Mouse (Mus musculus): Measurements from ENCODE around the gene Pinlyp.

The Pinlyp gene

GRCm38 (mm10) chr7:24546068-24546614 is at the start of gene Pinlyp, which contains the start of gene Xrcc1:
Gene Pinlyp (minus strand): TSS chr7:24546118.
Gene Xrcc1 (plus strand): TSS chr7:24546289.
- peak; percentile 92 for DNase-seq

- DNase-seq = no peak
These were observed 49.5 kb upstream of the Pinlyp start for GRCm38 (mm10) chr7:24595464-24595863.

- peak; percentile 91 for DNase-seq
These were observed 48.4 kb upstream of the Pinlyp start for GRCm38 (mm10) chr7:24594309-24594803.

- DNase-seq = peak; percentile 99
These were observed 47.8 kb upstream of the Pinlyp start for GRCm38 (mm10) chr7:24593621-24594308.

- DNase-seq = no peak
These were observed 46.9 kb upstream of the Pinlyp start for GRCm38 (mm10) chr7:24592781-24593180.

- DNase-seq = no peak
These were observed 46.2 kb upstream of the Pinlyp start for GRCm38 (mm10) chr7:24592163-24592562.

GRCm38 (mm10) chr7:24591735-24592134 is 45.8 kb upstream of the Pinlyp start:
- DNase-seq = no peak

GRCm38 (mm10) chr7:24588336-24588735 is 42.4 kb upstream of the Pinlyp start:
- DNase-seq = peak; percentile 96

GRCm38 (mm10) chr7:24587330-24588105 is 41.6 kb upstream of the Pinlyp start, which contains the start of the genes Ethe1 and Zfp575:
Gene Ethe1 (plus strand): TSS chr7:24587543.
Gene Zfp575 (minus strand): TSS chr7:24587641.
- peak; percentile 97 for DNase-seq

GRCm38 (mm10) chr7:24586828-24587227 is 40.9 kb upstream of the Pinlyp start:
- no peak for DNase-seq

GRCm38 (mm10) chr7:24585995-24586394 is 40.1 kb upstream of the Pinlyp start:
- no peak for DNase-seq

- DNase-seq = no peak
These were observed 39.0 kb upstream of the Pinlyp start for GRCm38 (mm10) chr7:24584876-24585275.

GRCm38 (mm10) chr7:24577811-24578210 is 31.9 kb upstream of the Pinlyp start:
- no peak for DNase-seq

GRCm38 (mm10) chr7:24574224-24574796 is 28.4 kb upstream of the Pinlyp start:
- DNase-seq = peak; percentile 92

- DNase-seq = no peak
These were observed 26.5 kb upstream of the Pinlyp start for GRCm38 (mm10) chr7:24572455-24572854.

- no peak for DNase-seq
These were observed 25.2 kb upstream of the Pinlyp start for GRCm38 (mm10) chr7:24571071-24571470.

GRCm38 (mm10) chr7:24568512-24568911 is 22.6 kb upstream of the Pinlyp start:
- DNase-seq = no peak

- DNase-seq = no peak
These were observed 20.3 kb upstream of the Pinlyp start for GRCm38 (mm10) chr7:24566206-24566605.

GRCm38 (mm10) chr7:24565627-24566026 is 19.7 kb upstream of the Pinlyp start:
- no peak for DNase-seq

- DNase-seq = peak; percentile 92
These were observed 18.8 kb upstream of the Pinlyp start for GRCm38 (mm10) chr7:24564607-24565265.

- DNase-seq = no peak
These were observed 17.9 kb upstream of the Pinlyp start for GRCm38 (mm10) chr7:24563837-24564206.

- DNase-seq = no peak
These were observed 17.4 kb upstream of the Pinlyp start for GRCm38 (mm10) chr7:24563191-24563836.

Data from heart, adult 11 months (tissue).